Mouse (Mus musculus): ENCODE results near the gene Col11a2. TPM values are rescaled to one million over a fixed set of nuclear protein-coding genes. Genes with fewer than 3 reads are reported as not detected.

Col11a2 gene
- total RNA-seq, 1 experiment: 1.4 TPM

- Histone ChIP-seq H3K9me3 (ENCODE audit: control insufficient read depth, insufficient read depth, low read depth, low read length) (no peaks in the 10 kb centered on the region), H3K4me3 (ENCODE audit: insufficient read depth in 1 of 2, low read depth in 1 of 2, low read length in 2 of 2, poor library complexity in 1 of 2, severe bottlenecking in 1 of 2) (no peak overlapping the region), H3K4me1 (ENCODE audit: control insufficient read depth in 2 of 2, insufficient read depth in 2 of 2, low read length in 2 of 2, poor library complexity in 1 of 2) (peaks cover 3 to 13% of the 10 kb centered on the region in 2 experiments; a peak in 2 of 4 replicates), H3K9ac (ENCODE audit: insufficient read depth, low read depth, low read length, poor library complexity, severe bottlenecking) (no peak overlapping the region), H3K27ac (ENCODE audit: insufficient read depth, low read depth, low read length, poor library complexity, severe bottlenecking) (no peak overlapping the region), H3K36me3 (ENCODE audit: control insufficient read depth, insufficient read depth, low read length, poor library complexity, severe bottlenecking) (peaks cover 56% of the 10 kb centered on the region)
- no peak for DNase-seq (ENCODE audit: low read depth, low spot score)
- in situ Hi-C loops (cut with MboI; ENCODE audit: low sequenced_read_pairs in 2 of 2, unreplicated experiment in 2 of 2): no loop called here
- TF ChIP-seq ZNF384 (IDR thresholded peaks at IDR 0.05; ENCODE audit: low read depth, low read length): no peak
- no peak for TF ChIP-seq HCFC1 (IDR thresholded peaks at IDR 0.05; ENCODE audit: borderline replicate concordance, insufficient read depth, low read length)
- TF ChIP-seq MAFK (IDR thresholded peaks at IDR 0.05; ENCODE audit: insufficient read depth, low read depth, low read length): no peak
- TF ChIP-seq ZC3H11A (IDR thresholded peaks at IDR 0.05; ENCODE audit: borderline replicate concordance, low read depth, low read length): no peak
- TF ChIP-seq CHD2 (IDR thresholded peaks at IDR 0.05; ENCODE audit: low read depth, low read length): no peak
These were observed 5.8 kb upstream of the Col11a2 start for GRCm38 (mm10) chr17:34033441-34033840.

- in situ Hi-C loops (cut with MboI; ENCODE audit: low sequenced_read_pairs in 2 of 2, unreplicated experiment in 2 of 2): no loop called here
- no peak for TF ChIP-seq CHD2 (IDR thresholded peaks at IDR 0.05; ENCODE audit: low read depth, low read length)
- no peak for TF ChIP-seq HCFC1 (IDR thresholded peaks at IDR 0.05; ENCODE audit: borderline replicate concordance, insufficient read depth, low read length)
- TF ChIP-seq MAFK (IDR thresholded peaks at IDR 0.05; ENCODE audit: insufficient read depth, low read depth, low read length): no peak
- no peak for TF ChIP-seq ZC3H11A (IDR thresholded peaks at IDR 0.05; ENCODE audit: borderline replicate concordance, low read depth, low read length)
- no peak for TF ChIP-seq ZNF384 (IDR thresholded peaks at IDR 0.05; ENCODE audit: low read depth, low read length)
- no peak overlapping the region for H3K4me3 ChIP-seq (ENCODE audit: insufficient read depth in 1 of 2, low read depth in 1 of 2, low read length in 2 of 2, poor library complexity in 1 of 2, severe bottlenecking in 1 of 2)
- peak; percentile 79 for DNase-seq (ENCODE audit: low read depth, low spot score)
- H3K9me3 ChIP-seq (ENCODE audit: control insufficient read depth, insufficient read depth, low read depth, low read length): no peaks in the 10 kb centered on the region
- H3K27ac ChIP-seq (ENCODE audit: insufficient read depth, low read depth, low read length, poor library complexity, severe bottlenecking): no peak overlapping the region
- H3K4me1 ChIP-seq (ENCODE audit: control insufficient read depth in 2 of 2, insufficient read depth in 2 of 2, low read length in 2 of 2, poor library complexity in 1 of 2): peaks cover 3 to 15% of the 10 kb centered on the region in 2 experiments; a peak in 2 of 4 replicates
- H3K36me3 ChIP-seq (ENCODE audit: control insufficient read depth, insufficient read depth, low read length, poor library complexity, severe bottlenecking): peaks cover 50% of the 10 kb centered on the region
- H3K9ac ChIP-seq (ENCODE audit: insufficient read depth, low read depth, low read length, poor library complexity, severe bottlenecking): no peak overlapping the region
These were observed 5.2 kb upstream of the Col11a2 start for GRCm38 (mm10) chr17:34034064-34034463.

- no peak overlapping the region for H3K9ac ChIP-seq (ENCODE audit: insufficient read depth, low read depth, low read length, poor library complexity, severe bottlenecking)
- TF ChIP-seq MAFK (IDR thresholded peaks at IDR 0.05; ENCODE audit: insufficient read depth, low read depth, low read length) (no peak), CHD2 (IDR thresholded peaks at IDR 0.05; ENCODE audit: low read depth, low read length) (no peak), ZC3H11A (IDR thresholded peaks at IDR 0.05; ENCODE audit: borderline replicate concordance, low read depth, low read length) (no peak), ZNF384 (IDR thresholded peaks at IDR 0.05; ENCODE audit: low read depth, low read length) (no peak), HCFC1 (IDR thresholded peaks at IDR 0.05; ENCODE audit: borderline replicate concordance, insufficient read depth, low read length) (no peak)
- peaks cover 0 to 11% of the 10 kb centered on the region in 2 experiments; a peak in 1 of 4 replicates for H3K4me1 ChIP-seq (ENCODE audit: control insufficient read depth in 2 of 2, insufficient read depth in 2 of 2, low read length in 2 of 2, poor library complexity in 1 of 2)
- no peak for DNase-seq (ENCODE audit: low read depth, low spot score)
- in situ Hi-C loops (cut with MboI; ENCODE audit: low sequenced_read_pairs in 2 of 2, unreplicated experiment in 2 of 2): no loop called here
- H3K4me3 ChIP-seq (ENCODE audit: insufficient read depth in 1 of 2, low read depth in 1 of 2, low read length in 2 of 2, poor library complexity in 1 of 2, severe bottlenecking in 1 of 2): no peak overlapping the region
- H3K27ac ChIP-seq (ENCODE audit: insufficient read depth, low read depth, low read length, poor library complexity, severe bottlenecking): no peak overlapping the region
- no peaks in the 10 kb centered on the region for H3K9me3 ChIP-seq (ENCODE audit: control insufficient read depth, insufficient read depth, low read depth, low read length)
- peaks cover 36% of the 10 kb centered on the region for H3K36me3 ChIP-seq (ENCODE audit: control insufficient read depth, insufficient read depth, low read length, poor library complexity, severe bottlenecking)
These were observed 3.7 kb upstream of the Col11a2 start for GRCm38 (mm10) chr17:34035517-34035916.

- no peak overlapping the region for H3K9ac ChIP-seq (ENCODE audit: insufficient read depth, low read depth, low read length, poor library complexity, severe bottlenecking)
- no peak overlapping the region for H3K4me3 ChIP-seq (ENCODE audit: insufficient read depth in 1 of 2, low read depth in 1 of 2, low read length in 2 of 2, poor library complexity in 1 of 2, severe bottlenecking in 1 of 2)
- no peaks in the 10 kb centered on the region for H3K9me3 ChIP-seq (ENCODE audit: control insufficient read depth, insufficient read depth, low read depth, low read length)
- TF ChIP-seq MAFK (IDR thresholded peaks at IDR 0.05; ENCODE audit: insufficient read depth, low read depth, low read length) (no peak), CHD2 (IDR thresholded peaks at IDR 0.05; ENCODE audit: low read depth, low read length) (no peak), HCFC1 (IDR thresholded peaks at IDR 0.05; ENCODE audit: borderline replicate concordance, insufficient read depth, low read length) (no peak), ZNF384 (IDR thresholded peaks at IDR 0.05; ENCODE audit: low read depth, low read length) (no peak), ZC3H11A (IDR thresholded peaks at IDR 0.05; ENCODE audit: borderline replicate concordance, low read depth, low read length) (no peak)
- DNase-seq (ENCODE audit: low read depth, low spot score): no peak
- H3K36me3 ChIP-seq (ENCODE audit: control insufficient read depth, insufficient read depth, low read length, poor library complexity, severe bottlenecking): peaks cover 33% of the 10 kb centered on the region
- H3K4me1 ChIP-seq (ENCODE audit: control insufficient read depth in 2 of 2, insufficient read depth in 2 of 2, low read length in 2 of 2, poor library complexity in 1 of 2): peaks cover 0 to 8% of the 10 kb centered on the region in 2 experiments; a peak in 1 of 4 replicates
- in situ Hi-C loops (cut with MboI; ENCODE audit: low sequenced_read_pairs in 2 of 2, unreplicated experiment in 2 of 2): no loop called here
- no peak overlapping the region for H3K27ac ChIP-seq (ENCODE audit: insufficient read depth, low read depth, low read length, poor library complexity, severe bottlenecking)
These were observed 2.6 kb upstream of the Col11a2 start for GRCm38 (mm10) chr17:34036647-34037046.
